Mouse (Mus musculus) thymus, adult 2 months (tissue): ENCODE measurements at regions not wholly inside any gene's neighbourhood (a gene's known extent, or its start where the extent isn't known, plus 50 kb on each side); places are given as distances from the start of the nearest gene placed in this dataset.

Experiments used
- CTCF ChIP-seq: fragments of 200-500 bp; IDR thresholded peaks from 2 replicates; pipeline ENCODE4 v1.5.1; 2012; ENCODE audit warnings: mild to moderate bottlenecking, control low read depth, low read length, moderate library complexity, borderline replicate concordance; ENCODE audit not compliant: control insufficient read depth, poor library complexity, insufficient read depth; ENCODE audit errors: extremely low read depth
- POLR2A ChIP-seq: fragments of 200-500 bp; IDR thresholded peaks from 2 replicates; pipeline ENCODE4 v1.6.1; 2012; ENCODE audit warnings: mild to moderate bottlenecking, low read length, control low read depth, moderate library complexity; ENCODE audit not compliant: control insufficient read depth, poor library complexity, insufficient read depth; ENCODE audit errors: extremely low read depth

DNA sequence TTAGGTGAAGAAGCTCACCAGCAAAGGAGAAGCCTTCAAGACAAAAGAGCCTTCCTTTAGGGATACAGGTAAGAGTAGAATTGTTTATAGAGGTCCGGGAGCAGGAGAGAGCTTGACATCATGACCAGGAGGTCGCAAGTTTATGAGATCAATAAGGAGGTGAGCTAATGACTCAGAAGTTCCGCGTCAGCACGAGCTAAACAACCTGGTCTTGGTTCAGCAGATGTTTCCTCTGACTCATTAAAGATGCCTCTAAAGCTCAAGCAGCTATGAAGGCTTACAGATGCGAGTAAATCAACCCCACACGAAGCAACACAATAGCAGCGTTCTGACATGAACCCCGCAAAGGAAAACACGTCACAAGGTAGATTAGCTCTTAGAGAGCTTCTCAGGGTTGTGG, 171.1 kb upstream of the Jade1 start:
- TF ChIP-seq CTCF (no peak), POLR2A (no peak)
